Mouse (Mus musculus): Measurements from ENCODE around the gene Antxr2. TPM values are rescaled to one million over a fixed set of nuclear protein-coding genes. Genes with fewer than 3 reads are reported as not detected.

Antxr2 gene
- polyA plus RNA-seq, 1 experiment from 2014 or later: 28.9 TPM

- POLR2A ChIA-PET: no interaction called here
- in situ Hi-C loops (cut with MboI; ENCODE audit: low pct_unique_long_range_greater_than_20kb): no loop called here
- CTCF ChIA-PET: no interaction called here
- no peaks in the 10 kb centered on the region for H3K27me3 ChIP-seq
- ATAC-seq: no peak
- no peak for DNase-seq (ENCODE audit: low read depth, low spot score)
- no peak for TF ChIP-seq CTCF (IDR thresholded peaks at IDR 0.05)
Measured at GRCm38 (mm10) chr5:97913901-97914300, 116.9 kb downstream of the Antxr2 start.

- ChIA-PET POLR2A (no interaction called here), CTCF (no interaction called here)
- no peak for ATAC-seq
- H3K27me3 ChIP-seq: no peaks in the 10 kb centered on the region
- no peak for TF ChIP-seq CTCF (IDR thresholded peaks at IDR 0.05)
- no peak for DNase-seq (ENCODE audit: low read depth, low spot score)
- in situ Hi-C loops (cut with MboI; ENCODE audit: low pct_unique_long_range_greater_than_20kb): no loop called here
Measured at GRCm38 (mm10) chr5:97907482-97907881, 123.4 kb downstream of the Antxr2 start.

- no peak for ATAC-seq
- ChIA-PET POLR2A (no interaction called here), CTCF (interaction anchor here (0.9 to 1.3 kb wide), 2 partner anchors 10 to 44 kb away, joined by 3 read pairs; no protein-coding TSS in a partner anchor)
- H3K27me3 ChIP-seq: no peaks in the 10 kb centered on the region
- no peak for TF ChIP-seq CTCF (IDR thresholded peaks at IDR 0.05)
- in situ Hi-C loops (cut with MboI; ENCODE audit: low pct_unique_long_range_greater_than_20kb): no loop called here
- no peak for DNase-seq (ENCODE audit: low read depth, low spot score)
Measured at GRCm38 (mm10) chr5:97906537-97907266, 124.1 kb downstream of the Antxr2 start.

GRCm38 (mm10) chr5:97905856-97906255 lies 125.0 kb downstream of the Antxr2 start:
- ChIA-PET POLR2A (no interaction called here), CTCF (interaction anchor here (1.3 kb wide), 1 partner anchor 45 kb away, joined by 3 read pairs; no protein-coding TSS in a partner anchor)
- TF ChIP-seq CTCF (IDR thresholded peaks at IDR 0.05): no peak
- no peak for DNase-seq (ENCODE audit: low read depth, low spot score)
- H3K27me3 ChIP-seq: no peaks in the 10 kb centered on the region
- no peak for ATAC-seq
- in situ Hi-C loops (cut with MboI; ENCODE audit: low pct_unique_long_range_greater_than_20kb): no loop called here

GRCm38 (mm10) chr5:97901096-97901495 lies 129.7 kb downstream of the Antxr2 start:
- in situ Hi-C loops (cut with MboI; ENCODE audit: low pct_unique_long_range_greater_than_20kb): no loop called here

GRCm38 (mm10) chr5:97899321-97899720 lies 131.5 kb downstream of the Antxr2 start:
- CTCF ChIA-PET: no interaction called here
- TF ChIP-seq CTCF (IDR thresholded peaks at IDR 0.05): no peak
- in situ Hi-C loops (cut with MboI; ENCODE audit: low pct_unique_long_range_greater_than_20kb): no loop called here
- no peaks in the 10 kb centered on the region for H3K27me3 ChIP-seq
- DNase-seq (ENCODE audit: low read depth, low spot score) (no peak), ATAC-seq (no peak)
- POLR2A ChIA-PET: no interaction called here

More at GRCm38 (mm10) chr5:97901096-97901495, 129.7 kb downstream of the Antxr2 start:
- ATAC-seq (no peak), DNase-seq (ENCODE audit: low read depth, low spot score) (no peak)
- no peaks in the 10 kb centered on the region for H3K27me3 ChIP-seq
- CTCF ChIA-PET: no interaction called here
- no peak for TF ChIP-seq CTCF (IDR thresholded peaks at IDR 0.05)
- POLR2A ChIA-PET: no interaction called here

- CTCF ChIA-PET: no interaction called here
- no peak for DNase-seq (ENCODE audit: low read depth, low spot score)
- TF ChIP-seq CTCF (IDR thresholded peaks at IDR 0.05): no peak
Measured at GRCm38 (mm10) chr5:97885427-97885826, 145.4 kb downstream of the Antxr2 start.

GRCm38 (mm10) chr5:97884110-97884509 lies 146.7 kb downstream of the Antxr2 start:
- in situ Hi-C loops (cut with MboI; ENCODE audit: low pct_unique_long_range_greater_than_20kb): no loop called here
- H3K27me3 ChIP-seq: no peaks in the 10 kb centered on the region
- ChIA-PET CTCF (interaction anchor here (1.2 kb wide), 2 partner anchors 8 to 10 kb away, joined by 3 read pairs; no protein-coding TSS in a partner anchor), POLR2A (no interaction called here)
- DNase-seq (ENCODE audit: low read depth, low spot score): no peak
- no peak for TF ChIP-seq CTCF (IDR thresholded peaks at IDR 0.05)
- no peak for ATAC-seq

More at GRCm38 (mm10) chr5:97885427-97885826, 145.4 kb downstream of the Antxr2 start:
- in situ Hi-C loops (cut with MboI; ENCODE audit: low pct_unique_long_range_greater_than_20kb): no loop called here
- no peak for ATAC-seq
- POLR2A ChIA-PET: no interaction called here
- no peaks in the 10 kb centered on the region for H3K27me3 ChIP-seq

GRCm38 (mm10) chr5:97881421-97881820 lies 149.4 kb downstream of the Antxr2 start:
- no peak for DNase-seq (ENCODE audit: low read depth, low spot score)
- POLR2A ChIA-PET: no interaction called here
- TF ChIP-seq CTCF (IDR thresholded peaks at IDR 0.05): no peak
- no peaks in the 10 kb centered on the region for H3K27me3 ChIP-seq
- no peak for ATAC-seq
- in situ Hi-C loops (cut with MboI; ENCODE audit: low pct_unique_long_range_greater_than_20kb): no loop called here
- CTCF ChIA-PET: no interaction called here

GRCm38 (mm10) chr5:97880115-97880514 lies 150.7 kb downstream of the Antxr2 start:
- TF ChIP-seq CTCF (IDR thresholded peaks at IDR 0.05): no peak
- in situ Hi-C loops (cut with MboI; ENCODE audit: low pct_unique_long_range_greater_than_20kb): no loop called here
- no peaks in the 10 kb centered on the region for H3K27me3 ChIP-seq
- ChIA-PET POLR2A (no interaction called here), CTCF (interaction anchor here (1.0 kb wide), 1 partner anchor 9 kb away, joined by 3 read pairs; no protein-coding TSS in a partner anchor)
- ATAC-seq (no peak), DNase-seq (ENCODE audit: low read depth, low spot score) (no peak)

GRCm38 (mm10) chr5:97878871-97879270 lies 152.0 kb downstream of the Antxr2 start:
- no peak for TF ChIP-seq CTCF (IDR thresholded peaks at IDR 0.05)
- CTCF ChIA-PET: no interaction called here
- in situ Hi-C loops (cut with MboI; ENCODE audit: low pct_unique_long_range_greater_than_20kb): no loop called here
- POLR2A ChIA-PET: no interaction called here
- ATAC-seq (peak; percentile 35), DNase-seq (ENCODE audit: low read depth, low spot score) (no peak)
- no peaks in the 10 kb centered on the region for H3K27me3 ChIP-seq

All from Patski (cell line).